Mouse (Mus musculus) spleen, postnatal 14 days (tissue): ENCODE measurements around the gene Trabd2b.
A peak's percentile ranks its signal among the peaks of the same experiment; 100 is the strongest.

Experiments used
- DNase-seq, 2 experiments: peaks; one replicate each; pipeline ENCODE4 v3.0.0; 2021 to 2022; ENCODE audit warnings: low spot score in 2 of 2

Gene Trabd2b

DNA sequence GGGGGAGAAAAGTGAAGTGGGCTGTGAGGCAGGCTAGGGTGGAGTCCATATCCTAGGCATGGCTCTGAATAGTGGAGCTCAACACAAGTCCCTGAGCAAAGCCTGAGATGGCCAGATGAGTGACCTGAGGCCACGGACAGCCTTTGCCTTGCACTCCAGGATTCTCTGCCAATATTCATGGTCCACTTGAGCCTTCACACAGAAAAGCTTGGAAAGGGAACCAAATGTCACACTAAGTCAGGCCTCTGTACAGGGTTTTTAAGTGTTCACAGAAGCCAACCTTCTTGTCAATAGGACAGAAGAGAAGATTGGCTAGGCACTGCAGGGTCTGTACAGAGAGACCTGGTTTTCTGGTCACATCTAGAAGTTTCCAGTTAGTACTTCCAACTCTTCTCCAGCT lies 134.7 kb downstream of the Trabd2b start:
- DNase-seq, result no peak

DNA sequence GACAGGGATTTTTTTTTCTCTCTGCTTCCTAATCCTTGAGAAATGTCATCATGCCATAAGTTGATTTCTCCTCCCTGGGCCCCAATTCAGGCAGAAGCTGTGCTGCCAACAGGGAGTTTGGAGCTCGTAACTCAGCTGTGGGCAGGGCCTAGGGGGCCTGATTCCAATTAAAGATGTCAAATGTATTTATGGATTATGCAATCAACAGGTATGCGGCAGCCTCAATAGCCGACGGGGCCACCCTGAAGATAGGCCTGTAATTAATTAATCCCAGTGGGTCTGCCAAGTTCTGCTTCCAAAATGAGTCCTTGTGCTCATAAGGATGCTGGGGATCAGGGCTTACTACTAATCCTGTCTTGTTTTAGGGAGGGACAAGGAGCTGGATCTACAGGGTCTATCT lies 135.6 kb downstream of the Trabd2b start:
- DNase-seq, result peak in 1 of 2 experiments; percentile 2

DNA sequence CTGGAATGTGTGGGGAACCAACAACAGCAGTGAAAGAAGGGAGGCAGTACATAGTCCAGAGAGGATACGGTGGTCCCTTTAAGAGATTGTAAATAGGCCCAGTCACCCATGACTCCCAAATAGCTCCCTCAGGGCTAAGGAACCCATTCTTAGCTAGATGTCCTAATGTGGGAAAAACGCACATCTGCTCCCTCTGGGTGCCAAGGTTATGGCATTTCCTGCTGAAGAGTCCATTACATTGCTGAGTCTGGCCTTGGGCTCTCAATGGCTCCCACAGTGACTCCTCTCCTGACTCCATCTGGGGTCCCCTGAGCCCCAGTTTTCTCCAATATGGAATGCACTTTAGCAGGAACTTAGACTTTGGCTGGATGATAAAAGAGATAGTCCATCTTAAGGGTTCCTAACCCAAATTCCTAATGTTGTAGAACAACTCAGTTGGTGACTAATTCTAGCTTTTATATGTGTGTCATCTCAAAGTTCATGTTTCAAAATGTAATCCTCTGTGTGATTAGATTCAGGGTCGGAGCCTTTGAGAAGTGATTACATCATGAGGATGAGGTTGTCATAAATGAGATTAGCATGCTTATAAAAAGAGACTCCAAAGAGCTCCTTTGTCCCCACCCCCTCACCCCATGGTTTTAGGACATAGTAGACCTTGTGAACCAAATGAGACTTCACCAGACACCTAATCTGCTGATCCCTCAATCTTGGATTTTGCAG lies 139.1 kb downstream of the Trabd2b start:
- peak in 1 of 2 experiments; percentile 0 for DNase-seq

DNA sequence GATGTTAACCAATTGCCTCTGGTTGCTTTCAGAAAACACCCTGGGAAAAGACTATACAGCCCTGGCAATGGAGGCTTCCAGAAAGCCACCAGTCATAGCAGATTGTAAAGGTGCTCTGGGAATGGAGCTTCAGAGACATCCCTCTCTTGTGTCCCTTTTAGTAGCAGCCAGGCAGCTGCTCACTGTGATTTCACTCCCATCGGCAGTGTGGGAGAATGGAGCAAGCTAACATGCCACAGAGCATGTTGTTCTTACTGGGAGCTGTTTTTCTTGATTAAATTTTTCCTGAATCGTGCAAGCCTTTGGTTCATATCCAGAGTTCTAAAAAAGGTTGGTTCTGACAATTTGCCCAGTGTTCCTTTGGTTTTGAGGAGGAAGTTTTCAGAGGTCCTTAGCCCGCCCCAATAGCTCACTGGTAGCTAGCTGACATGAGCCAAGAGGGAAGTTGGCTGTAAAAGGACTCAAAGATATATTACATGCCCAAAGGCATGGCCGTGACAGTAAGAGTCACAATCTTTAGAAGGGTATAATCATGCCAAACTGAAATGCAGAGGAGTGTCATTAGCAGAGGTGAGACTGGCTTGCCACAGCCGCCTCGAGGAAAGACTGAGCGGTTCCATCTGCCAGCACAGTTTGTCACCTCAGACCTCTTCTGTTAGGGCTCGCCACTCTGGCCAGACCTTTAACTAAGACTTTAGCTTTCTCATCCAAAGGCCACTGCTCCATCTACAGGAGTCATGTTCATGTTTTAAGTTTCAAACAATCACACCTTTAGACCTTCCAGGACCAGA lies 141.3 kb downstream of the Trabd2b start:
- no peak for DNase-seq

DNA sequence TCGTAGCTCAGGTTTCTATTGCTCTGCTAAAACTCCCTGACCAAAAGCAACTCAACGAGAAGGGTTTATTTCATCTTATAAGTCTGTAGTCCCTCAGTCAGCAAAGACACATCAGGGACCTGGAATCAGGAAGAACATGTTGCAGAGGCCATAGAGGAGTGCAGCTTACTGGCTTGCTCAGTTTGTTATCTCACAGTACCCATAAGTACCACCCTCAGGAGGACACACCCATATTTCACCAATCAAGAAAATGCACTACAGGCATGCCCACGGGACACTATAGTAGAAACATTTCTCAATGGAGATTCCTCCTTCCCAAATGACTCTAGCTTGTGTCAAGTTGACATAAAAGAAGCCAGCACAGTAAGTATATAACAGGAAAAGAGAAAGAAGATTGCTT lies 143.0 kb downstream of the Trabd2b start:
- DNase-seq, result no peak

DNA sequence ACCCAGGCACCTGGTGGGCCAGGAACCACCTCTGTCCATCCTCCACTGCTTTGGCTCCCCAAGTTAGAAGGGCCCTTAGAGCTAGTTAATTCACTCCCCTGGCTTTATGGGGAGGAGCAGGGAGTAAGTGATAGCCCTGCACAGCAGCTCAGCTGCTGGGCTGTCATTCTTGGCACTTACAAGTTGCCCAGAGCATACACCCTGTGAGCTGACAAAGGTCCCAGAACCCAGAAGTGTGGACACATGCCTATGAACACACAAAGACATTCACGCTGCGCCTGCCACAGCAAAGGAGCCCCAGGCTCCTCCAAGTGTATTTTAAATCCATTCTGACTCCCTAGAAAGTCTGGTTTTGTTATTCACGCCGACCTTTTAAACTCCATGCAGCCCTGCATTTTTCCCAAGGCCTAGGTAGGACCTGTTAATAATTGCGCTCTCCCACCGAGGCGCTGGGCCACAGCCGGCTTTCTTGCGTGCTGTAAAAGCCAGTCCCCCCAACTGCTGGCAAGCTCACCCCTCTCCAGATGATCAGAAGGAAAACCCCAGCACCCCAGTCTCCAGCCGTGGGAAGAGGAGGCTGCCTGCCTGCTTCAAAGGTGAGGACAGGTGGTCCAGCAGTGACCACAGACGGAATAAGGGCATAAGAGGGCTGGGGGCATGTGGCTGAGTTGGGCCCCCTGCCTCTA lies 144.1 kb downstream of the Trabd2b start:
- no peak for DNase-seq

DNA sequence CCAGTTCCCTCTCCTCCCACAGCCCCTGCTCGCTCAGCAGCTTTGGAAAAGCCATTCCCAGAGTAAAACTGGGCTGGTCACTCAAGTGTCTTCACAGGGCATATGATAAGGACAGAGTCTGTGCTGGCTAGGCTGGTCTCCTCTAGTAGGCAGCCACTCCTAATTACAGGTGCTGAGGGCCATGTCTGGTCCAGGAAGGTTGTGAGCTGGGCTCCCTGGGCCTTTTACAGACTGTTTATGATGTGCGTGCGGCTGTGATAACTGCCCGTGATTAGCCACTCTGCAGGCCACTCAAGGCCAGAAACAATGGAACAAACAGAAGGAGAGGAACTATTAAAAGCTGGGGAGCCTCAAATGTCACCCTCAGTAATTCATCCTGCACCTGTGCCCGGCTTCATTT lies 150.4 kb downstream of the Trabd2b start:
- DNase-seq, result no peak

DNA sequence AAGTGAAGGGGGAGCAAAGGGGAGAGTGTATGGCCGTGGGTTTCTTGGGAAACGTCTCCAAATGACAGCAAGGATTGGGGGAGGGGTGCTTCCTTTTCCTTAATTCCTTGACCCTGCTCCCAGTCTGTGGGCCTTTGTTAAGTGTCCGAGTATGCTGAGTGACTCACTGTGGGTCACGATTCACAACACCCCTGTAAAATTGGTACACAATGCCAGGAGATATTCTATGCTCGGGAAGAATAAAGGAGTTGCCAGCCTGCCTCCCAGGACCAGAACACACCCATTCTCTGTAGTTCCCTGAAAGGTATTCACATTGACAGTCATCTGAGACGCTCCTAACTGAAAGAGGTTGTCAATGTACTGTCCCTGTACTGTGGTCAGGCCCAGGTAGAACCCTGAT lies 151.2 kb downstream of the Trabd2b start:
- DNase-seq, result no peak

DNA sequence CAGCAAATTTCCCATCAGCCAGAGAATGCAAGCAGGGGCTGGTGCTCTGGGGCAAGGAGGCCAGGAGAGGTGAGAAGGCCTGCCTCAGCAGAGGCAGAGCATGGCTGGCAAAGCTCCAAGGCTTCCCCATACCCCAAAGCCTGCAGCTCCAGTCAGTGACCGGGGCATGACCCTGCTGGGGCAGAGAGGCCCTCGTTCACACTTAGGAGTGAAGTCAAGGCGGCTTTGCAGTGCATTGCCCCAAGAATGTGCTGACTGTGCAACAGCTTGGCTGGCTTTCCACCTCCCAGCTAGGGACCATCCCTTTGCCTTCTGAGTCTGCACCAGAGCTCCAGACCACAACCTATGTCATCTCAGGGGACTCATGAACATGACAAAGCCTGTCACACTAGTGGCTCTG lies 152.0 kb downstream of the Trabd2b start:
- DNase-seq, result no peak

DNA sequence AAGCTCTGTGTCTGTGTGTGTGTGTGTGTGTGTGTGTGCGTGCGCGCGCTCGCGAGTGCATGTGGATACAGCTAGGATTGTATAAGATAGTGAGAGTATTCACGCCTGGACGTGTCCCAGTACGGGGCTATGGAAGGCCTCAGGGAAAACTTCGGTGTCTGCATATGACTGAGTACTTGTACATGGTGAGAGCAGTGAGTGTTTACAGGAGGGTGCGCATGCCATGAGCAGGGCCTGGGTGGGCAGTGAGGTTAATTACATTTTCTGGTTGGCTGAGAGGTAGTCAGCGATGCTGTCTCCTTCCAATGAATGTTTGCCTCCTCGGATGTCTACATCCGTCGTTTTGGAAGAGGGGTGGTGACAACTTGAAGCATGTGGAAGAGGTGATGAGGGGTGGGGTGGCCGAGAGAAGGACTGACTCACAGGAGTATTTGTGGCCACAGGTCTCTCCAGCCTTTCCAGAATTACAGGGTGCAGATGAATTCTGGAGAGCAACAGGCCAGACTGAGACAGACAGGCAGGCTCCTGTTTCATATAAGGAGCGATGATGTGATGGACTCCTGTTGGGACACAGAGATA lies 154.2 kb downstream of the Trabd2b start:
- DNase-seq, result no peak

DNA sequence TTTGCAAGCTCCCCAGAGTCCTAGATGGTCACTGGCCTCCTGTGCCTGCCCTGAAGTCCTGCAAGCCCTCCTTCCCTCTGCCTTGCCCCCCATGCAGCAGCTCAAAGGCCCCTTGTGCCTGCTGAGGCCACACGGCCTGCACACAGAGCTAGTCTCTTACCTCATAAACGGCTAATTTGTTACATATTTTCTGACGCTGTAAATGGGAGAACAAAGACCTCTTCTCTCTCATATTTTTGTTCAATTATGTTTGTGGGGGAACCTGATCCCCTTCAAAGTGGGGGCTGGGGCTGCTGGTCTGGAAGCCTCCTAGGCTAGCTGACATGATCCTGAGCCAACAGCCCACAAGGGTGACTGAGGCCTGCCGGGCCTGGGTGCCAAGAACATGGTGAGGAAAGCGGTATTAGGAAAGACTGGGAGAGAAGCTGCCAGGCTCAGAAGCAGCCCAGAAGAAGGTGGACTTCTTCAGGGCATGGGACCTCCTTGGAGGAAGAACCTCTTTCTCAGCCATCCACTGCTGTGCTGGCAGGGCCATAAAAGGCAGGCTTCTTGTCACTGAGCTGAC lies 157.7 kb downstream of the Trabd2b start:
- DNase-seq, result no peak

DNA sequence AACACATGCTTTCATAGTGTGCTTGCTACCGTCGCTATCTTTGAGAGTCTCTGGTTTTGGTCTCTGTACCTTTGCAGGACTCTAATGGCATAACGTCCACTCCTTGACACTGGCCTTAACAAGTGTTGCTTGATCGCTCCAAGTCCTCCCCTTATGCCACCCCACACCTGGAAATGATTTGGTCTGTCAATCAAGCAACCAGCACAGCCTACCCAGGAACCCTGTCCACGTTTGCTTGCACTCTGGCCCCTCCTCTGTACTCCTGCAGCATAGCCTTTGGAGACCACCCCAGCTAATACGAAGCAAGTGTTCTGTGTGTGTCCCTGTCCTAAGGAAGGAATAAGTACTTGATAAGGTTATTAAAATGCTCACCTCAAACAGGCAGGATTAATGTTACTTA lies 161.1 kb downstream of the Trabd2b start:
- DNase-seq, result no peak

DNA sequence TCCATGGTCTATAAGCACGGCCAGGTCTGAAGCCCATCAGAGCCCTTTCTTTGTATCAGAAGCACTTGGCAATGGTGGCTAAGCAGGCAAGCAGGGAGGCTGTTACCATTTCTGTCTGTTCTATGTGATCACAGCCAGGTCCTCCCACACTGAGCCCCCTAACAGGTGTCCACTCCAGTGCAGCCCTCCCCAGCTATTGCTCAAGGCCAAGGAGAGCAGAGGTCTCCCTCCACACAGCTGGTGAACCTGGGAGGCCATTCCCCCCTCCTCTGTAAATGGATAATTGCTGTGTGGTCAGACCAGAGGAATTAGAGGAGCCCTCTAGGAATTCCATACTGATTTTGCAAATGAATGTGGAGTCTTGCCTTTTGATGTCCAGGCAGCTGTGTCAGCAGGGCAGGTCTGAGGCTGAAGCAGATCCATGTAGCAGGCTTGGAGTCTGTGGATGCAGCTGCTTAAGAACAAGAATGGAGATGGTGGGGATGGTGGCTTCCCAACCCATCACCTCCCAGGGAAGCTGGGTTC lies 161.6 kb downstream of the Trabd2b start:
- no peak for DNase-seq

DNA sequence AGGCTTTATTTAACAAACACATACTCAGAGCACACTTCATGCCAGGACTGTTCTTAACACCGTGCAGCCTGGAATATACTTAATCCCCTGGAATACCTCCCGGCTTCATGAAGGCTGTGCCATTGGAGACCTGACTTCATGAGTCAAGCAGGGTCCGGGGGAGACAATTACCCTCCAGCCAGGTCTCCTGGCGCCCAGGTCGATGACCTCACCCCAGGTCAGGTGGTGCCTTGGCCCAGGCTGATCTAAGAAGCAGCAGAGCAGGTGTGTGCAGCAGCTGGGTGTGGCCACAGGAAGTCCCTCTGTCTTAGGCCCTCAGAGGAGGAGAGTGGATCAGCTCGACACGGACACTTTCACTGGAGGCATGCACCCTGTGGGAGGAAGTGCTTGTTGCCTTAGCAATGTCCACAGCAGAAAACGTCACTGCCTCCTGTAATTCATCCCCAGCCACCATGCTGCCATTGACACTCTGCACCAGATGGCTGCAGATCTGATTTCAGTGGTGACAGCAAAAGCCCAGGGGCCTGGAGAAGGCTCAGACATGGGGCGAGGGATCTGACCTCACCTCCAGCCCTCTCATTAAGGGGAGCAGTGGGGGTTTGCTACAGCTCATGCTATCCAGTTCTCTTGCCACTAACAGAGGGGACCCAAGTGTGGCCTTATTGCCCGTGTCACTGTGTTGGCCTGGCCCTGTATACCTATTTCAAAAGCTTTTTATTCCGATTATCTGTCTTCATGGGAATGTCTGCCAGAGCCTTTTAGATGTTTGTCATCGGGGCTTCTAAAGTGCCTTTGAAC lies 171.8 kb downstream of the Trabd2b start:
- no peak for DNase-seq

DNA sequence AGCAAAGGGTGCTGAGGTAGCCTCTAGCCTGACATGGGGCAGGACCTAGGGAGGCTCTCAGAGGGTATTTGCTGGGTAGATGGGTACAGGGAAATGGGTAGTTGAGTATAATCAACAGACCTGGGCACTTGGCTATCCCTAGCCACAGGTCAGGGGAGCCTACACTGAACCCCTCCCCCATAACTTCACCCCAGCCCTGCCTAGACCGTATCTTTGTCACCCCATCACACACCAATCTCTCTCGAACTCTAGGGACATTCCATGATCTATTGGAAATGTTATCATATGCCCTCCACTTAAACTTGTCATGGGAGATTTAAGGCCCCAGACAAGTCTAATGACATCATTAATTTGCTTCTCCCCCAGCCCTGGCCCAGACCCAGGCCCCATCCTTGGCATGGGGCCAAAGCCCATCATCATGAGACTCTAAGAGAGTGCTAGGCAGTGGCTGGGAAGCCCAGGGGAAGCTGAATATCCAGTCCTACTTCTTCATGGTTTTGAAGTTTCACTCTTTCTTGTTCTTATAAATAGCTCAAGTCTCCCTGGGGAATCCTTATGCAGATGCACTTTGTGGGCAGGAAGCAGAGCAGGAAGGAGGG lies 177.1 kb downstream of the Trabd2b start:
- no peak for DNase-seq

DNA sequence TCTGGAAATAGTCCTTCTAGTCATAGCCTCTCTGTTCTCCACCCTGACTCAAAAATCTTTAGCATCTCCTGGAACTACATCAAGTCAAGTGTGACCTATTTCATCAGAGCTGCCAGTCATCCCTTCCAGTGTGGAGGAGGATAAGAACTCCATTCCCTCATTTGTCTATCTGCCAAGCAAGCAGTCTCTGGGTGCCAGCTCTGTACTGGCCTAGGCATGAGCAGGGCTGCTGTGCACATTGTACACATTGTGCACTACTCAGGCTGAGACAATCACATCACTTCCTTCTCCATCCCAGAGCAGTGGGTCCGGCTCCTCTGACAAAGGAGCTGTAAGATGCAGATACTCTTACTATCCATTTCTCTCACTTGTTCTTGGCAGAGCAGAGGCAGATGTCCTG lies 178.2 kb downstream of the Trabd2b start:
- no peak for DNase-seq

DNA sequence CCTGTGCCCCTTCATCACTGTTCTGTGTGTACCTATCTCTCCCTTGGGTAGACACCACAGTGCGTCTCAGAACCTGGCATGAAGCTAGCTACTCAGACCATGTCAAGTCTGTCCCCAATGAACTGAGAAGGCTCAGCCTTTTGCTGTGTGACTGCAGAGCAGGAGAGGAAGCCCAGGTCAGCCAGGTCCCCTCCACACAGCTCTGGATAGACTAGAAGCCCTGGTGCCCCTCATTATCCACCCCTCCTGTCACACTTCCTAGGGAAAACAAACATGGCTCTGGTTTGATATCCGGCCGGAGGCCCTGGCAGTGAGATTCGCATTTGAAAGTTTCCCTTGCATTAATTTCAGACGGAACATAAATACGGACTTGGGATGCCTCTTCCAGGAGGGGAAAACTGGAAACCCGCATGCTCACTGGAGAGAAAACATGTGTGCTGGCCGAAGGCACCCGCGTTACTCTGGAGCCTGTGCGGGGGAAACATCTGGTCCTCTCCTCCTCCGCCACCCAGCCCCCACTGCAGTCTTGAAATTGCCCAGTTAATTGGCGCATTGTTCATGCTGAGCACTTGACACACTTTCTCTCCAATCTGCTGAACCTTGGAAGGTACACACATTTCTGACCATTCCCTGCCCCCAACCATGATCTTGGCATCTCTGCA lies 187.2 kb downstream of the Trabd2b start:
- DNase-seq, result no peak

DNA sequence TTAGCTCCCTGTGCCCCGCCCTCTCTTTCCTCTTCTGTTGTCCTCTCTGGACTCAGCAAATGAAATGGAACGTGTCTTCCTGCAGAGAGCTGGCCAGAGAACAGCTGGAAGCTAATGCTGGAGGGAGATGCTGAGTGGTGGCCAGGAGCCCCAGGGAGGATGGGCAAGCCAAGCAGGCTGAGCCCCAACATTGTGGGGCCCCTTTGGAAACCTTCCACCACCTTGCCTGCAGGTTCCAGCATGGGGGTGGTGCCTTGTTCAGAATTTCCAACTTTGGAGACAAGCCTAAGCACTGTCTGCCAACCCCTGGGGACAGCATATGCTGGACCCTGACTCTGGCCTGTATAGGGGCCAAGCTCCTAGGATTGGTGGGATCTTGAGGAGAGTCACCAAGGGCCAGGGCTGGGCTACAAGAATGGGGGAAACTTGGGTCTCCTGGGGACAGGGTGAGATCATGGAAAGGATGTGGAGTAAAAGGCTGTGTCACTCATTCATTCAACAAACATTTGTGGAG lies 188.7 kb downstream of the Trabd2b start:
- no peak for DNase-seq

DNA sequence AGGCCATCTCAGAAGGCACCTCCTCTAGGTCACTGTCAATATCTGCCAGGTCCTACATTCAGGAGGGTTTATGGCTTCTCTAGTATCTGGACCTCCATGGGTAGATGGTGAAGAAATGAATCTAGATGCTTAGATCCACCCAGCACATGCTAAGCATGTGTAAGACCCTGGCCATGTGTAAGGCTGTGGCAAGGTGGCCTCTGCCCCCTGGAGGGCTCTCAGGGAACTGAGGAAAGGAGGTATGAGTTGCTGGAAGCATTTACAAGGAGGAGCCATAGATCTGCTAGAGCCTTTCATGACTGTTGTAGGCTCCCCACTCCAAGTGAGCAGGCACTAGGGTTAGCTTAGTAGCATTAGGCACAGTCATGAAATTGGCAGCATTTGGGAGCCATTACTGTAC lies 192.6 kb downstream of the Trabd2b start:
- no peak for DNase-seq
